Mouse (Mus musculus): ENCODE results near the gene Gm3542. TPM values are rescaled to one million over a fixed set of nuclear protein-coding genes. Genes with fewer than 3 reads are reported as not detected.
"Not testable (repeated sequence)": the region's sequence is repeated elsewhere in the genome, so short reads cannot be mapped to it uniquely, and the experiment has no call there.

Gene Gm3542
- not detected for polyA plus RNA-seq (2017; shearing (Covaris generic))

DNA sequence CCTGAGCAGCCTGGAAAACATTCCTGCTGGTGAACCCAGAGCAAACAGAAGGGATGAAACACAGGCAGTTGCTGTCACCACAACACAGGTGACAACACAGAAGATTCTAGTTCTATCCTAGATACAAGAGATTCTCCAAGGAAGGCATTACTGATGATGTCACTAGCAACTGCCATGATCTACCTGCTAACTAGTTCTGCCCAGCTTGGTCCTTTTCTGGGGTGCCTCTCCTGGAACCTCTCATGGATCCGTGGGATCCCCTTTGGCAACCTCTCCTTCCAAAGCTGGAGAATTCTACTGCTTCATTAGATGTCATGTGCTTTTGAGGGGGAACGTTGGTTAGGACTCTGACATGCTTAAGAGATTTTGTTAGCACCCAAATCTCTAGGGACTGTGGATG lies at the start of gene Gm3542:
Gm3542 (minus strand) TSS at position 101 of the 400 bp plus-strand sequence.
- ATAC-seq: not testable (repeated sequence)

Other genes starting within 250 kb of the Gm3542 start
- not detected for gene Gm8279, start 203.4 kb downstream of the Gm3542 start, polyA plus RNA-seq (2017; shearing (Covaris generic))
- not detected for gene Gm3317, start 170.4 kb downstream of the Gm3542 start, polyA plus RNA-seq (2017; shearing (Covaris generic))
- not detected for gene Gm8271, start 149.1 kb downstream of the Gm3542 start, polyA plus RNA-seq (2017; shearing (Covaris generic))
- gene Gm3526, start 74.3 kb downstream of the Gm3542 start, polyA plus RNA-seq (2017; shearing (Covaris generic)): not detected
- 1 to 10 TPM; 3.8 to 4.4 TPM for gene Gm3500, start 54.1 kb upstream of the Gm3542 start, polyA plus RNA-seq (2017; shearing (Covaris generic))
- 1 to 10 TPM; 2.4 to 3.9 TPM for gene Gm3194, start 120.5 kb upstream of the Gm3542 start, polyA plus RNA-seq (2017; shearing (Covaris generic))
- gene Gm8246, start 142.9 kb upstream of the Gm3542 start, polyA plus RNA-seq (2017; shearing (Covaris generic)): not detected
- not detected for gene Gm3187, start 149.3 kb upstream of the Gm3542 start, polyA plus RNA-seq (2017; shearing (Covaris generic))
- gene Gm3488, start 166.7 kb upstream of the Gm3542 start, polyA plus RNA-seq (2017; shearing (Covaris generic)): 1 to 10 TPM; 4.4 to 6.6 TPM
- gene Gm3532, start 203.6 kb upstream of the Gm3542 start, polyA plus RNA-seq (2017; shearing (Covaris generic)): not detected